Mouse (Mus musculus) heart, embryonic 16.5 days (tissue): Measurements from ENCODE around the gene Pax8. TPM values are rescaled to one million over a fixed set of nuclear protein-coding genes. Genes with fewer than 3 reads are reported as not detected.

ENCODE experiments used
- ATAC-seq: fragments of 200-750 bp; cut with Nextera tagmentation; replicated peaks from 2 replicates; pipeline ENCODE4 v1.8.0; 2017; ENCODE audit warnings: moderate number of reproducible peaks; ENCODE audit not compliant: insufficient read depth, low FRiP score; ENCODE audit errors: extremely low read depth
- H3K27ac ChIP-seq: fragments of 300-500 bp; sonication (generic); 2 replicates; pipeline ENCODE4 v1.5.1; 2014; ENCODE audit warnings: mild to moderate bottlenecking, low read length, control low read depth, moderate library complexity
- H3K27me3 ChIP-seq: fragments of 300-500 bp; sonication (generic); 2 replicates; pipeline ENCODE4 v1.6.1; 2014; ENCODE audit warnings: low read length, mixed read lengths; ENCODE audit not compliant: control insufficient read depth, insufficient read depth
- H3K36me3 ChIP-seq: fragments of 300-500 bp; sonication (generic); 2 replicates; pipeline ENCODE4 v1.6.1; 2014; ENCODE audit not compliant: control insufficient read depth, insufficient read depth
- H3K4me1 ChIP-seq: fragments of 300-500 bp; sonication (generic); 2 replicates; pipeline ENCODE4 v1.6.1; 2014; ENCODE audit warnings: low read length, mixed read lengths; ENCODE audit not compliant: control insufficient read depth, insufficient read depth
- H3K4me2 ChIP-seq: fragments of 300-500 bp; sonication (generic); 2 replicates; pipeline ENCODE4 v1.6.1; 2014; ENCODE audit warnings: low read depth, mild to moderate bottlenecking, control low read depth, low read length
- H3K4me3 ChIP-seq: fragments of 300-500 bp; sonication (generic); 2 replicates; pipeline ENCODE4 v1.5.1; 2014; ENCODE audit warnings: mild to moderate bottlenecking, control low read depth, low read length
- H3K9ac ChIP-seq: fragments of 300-500 bp; sonication (generic); 2 replicates; pipeline ENCODE4 v1.6.1; 2014; ENCODE audit warnings: low read length, control low read depth
- H3K9me3 ChIP-seq: fragments of 300-500 bp; sonication (generic); replicated peaks from 2 replicates; pipeline ENCODE4 v1.6.1; 2016; ENCODE audit warnings: low read length; ENCODE audit not compliant: control insufficient read depth
- WGBS: fragments of 180-500 bp; shearing (Covaris S2); extraction: QIAGEN DNeasy Blood & Tissue Kit; methylation state at CpG from one replicate; pipeline ENCODE4 v1.1.7; 2014; 5-methylcytosine and 5-hydroxymethylcytosine counted together
- polyA plus RNA-seq: library from polyadenylated mRNA; unstranded; fragments of >200 nt; fragmentation: Nextera tagmentation; extraction: Ambion mirVana; gene quantifications from 2 replicates; pipeline ENCODE4 v1.2.1, GENCODE M21; 2015

Pax8 gene
- polyA plus RNA-seq, 1 experiment from 2014 or later = not detected

GRCm38 (mm10) chr2:24472677-24473076, 2.7 kb downstream of the Pax8 start:
- Histone ChIP-seq H3K4me2 (no peak overlapping the region), H3K27me3 (peaks cover 56% of the 10 kb centered on the region), H3K9ac (no peak overlapping the region), H3K4me3 (no peak overlapping the region), H3K27ac (no peak overlapping the region), H3K36me3 (no peaks in the 10 kb centered on the region), H3K4me1 (peaks cover 4% of the 10 kb centered on the region; the same call in 1 of the 2 replicates), H3K9me3 (no peaks in the 10 kb centered on the region)
- WGBS = 5% methylated on average over 11 of the region's 11 CpGs
- ATAC-seq = no peak

- Histone ChIP-seq H3K4me1 (peaks cover 4% of the 10 kb centered on the region; the same call in 1 of the 2 replicates), H3K9me3 (no peaks in the 10 kb centered on the region), H3K27ac (no peak overlapping the region), H3K9ac (no peak overlapping the region), H3K4me2 (no peak overlapping the region), H3K4me3 (no peak overlapping the region), H3K36me3 (no peaks in the 10 kb centered on the region), H3K27me3 (peaks cover 55% of the 10 kb centered on the region)
- WGBS = 8% methylated on average over 7 of the region's 7 CpGs
- no peak for ATAC-seq
These were observed 3.3 kb downstream of the Pax8 start for GRCm38 (mm10) chr2:24472111-24472510.

- Histone ChIP-seq H3K27ac (no peak overlapping the region), H3K9me3 (no peaks in the 10 kb centered on the region), H3K36me3 (no peaks in the 10 kb centered on the region), H3K9ac (no peak overlapping the region), H3K4me2 (no peak overlapping the region), H3K27me3 (peaks cover 33% of the 10 kb centered on the region), H3K4me1 (peaks cover 2% of the 10 kb centered on the region; the same call in 1 of the 2 replicates), H3K4me3 (no peak overlapping the region)
- WGBS = 63% methylated on average over 4 of the region's 4 CpGs
- ATAC-seq = no peak
These were observed 6.3 kb downstream of the Pax8 start for GRCm38 (mm10) chr2:24469102-24469501.

DNA sequence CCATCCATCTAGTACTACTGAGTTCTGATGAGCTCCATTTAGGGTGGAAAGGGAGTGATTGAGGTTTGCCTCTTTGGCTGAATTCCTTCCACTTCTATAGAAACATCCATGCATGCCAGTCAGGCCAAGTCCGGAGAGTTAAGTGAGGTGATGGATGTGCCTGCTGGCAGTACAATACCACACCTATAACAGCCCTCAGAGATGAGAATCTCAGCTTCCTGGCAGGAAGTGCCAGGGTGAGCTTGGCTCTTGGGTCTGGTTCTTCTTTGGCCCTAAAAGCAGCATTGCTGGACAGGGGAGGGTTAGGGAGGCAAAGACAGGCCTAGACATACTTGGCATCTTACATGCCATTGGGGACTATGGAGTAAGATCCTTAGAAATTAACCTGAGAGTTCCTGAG, 7.0 kb downstream of the Pax8 start:
- Histone ChIP-seq H3K4me2 (no peak overlapping the region), H3K9ac (no peak overlapping the region), H3K9me3 (no peaks in the 10 kb centered on the region), H3K36me3 (no peaks in the 10 kb centered on the region), H3K4me3 (no peak overlapping the region), H3K27me3 (peaks cover 27% of the 10 kb centered on the region), H3K27ac (no peak overlapping the region), H3K4me1 (no peaks in the 10 kb centered on the region)
- ATAC-seq = no peak
- 62% methylated on average over 1 of the region's 1 CpGs for WGBS

GRCm38 (mm10) chr2:24467156-24467555, 8.2 kb downstream of the Pax8 start:
- Histone ChIP-seq H3K27ac (no peak overlapping the region), H3K9me3 (no peaks in the 10 kb centered on the region), H3K27me3 (peaks cover 17% of the 10 kb centered on the region), H3K4me2 (no peak overlapping the region), H3K9ac (no peak overlapping the region), H3K4me1 (no peaks in the 10 kb centered on the region), H3K4me3 (no peak overlapping the region), H3K36me3 (no peaks in the 10 kb centered on the region)
- no peak for ATAC-seq
- WGBS = 3% methylated on average over 1 of the region's 1 CpGs

DNA sequence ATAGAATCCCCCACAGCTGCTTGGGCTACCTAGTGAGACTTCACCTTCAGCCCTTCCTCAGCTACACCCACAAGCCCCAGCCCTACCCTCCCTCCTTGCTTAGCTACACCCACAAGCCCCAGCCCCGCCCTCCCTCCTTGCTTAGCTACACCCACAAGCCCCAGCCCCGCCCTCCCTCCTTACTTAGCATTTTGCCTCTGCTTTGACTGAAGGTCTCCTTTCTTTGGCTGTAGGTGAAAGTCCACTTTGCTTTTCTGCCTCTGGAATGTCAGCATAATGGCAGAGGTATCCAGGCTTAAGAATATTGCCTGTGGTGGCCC, 14.6 kb downstream of the Pax8 start:
- 17% methylated on average over 1 of the region's 2 CpGs for WGBS
- Histone ChIP-seq H3K9ac (no peak overlapping the region), H3K4me3 (no peak overlapping the region), H3K36me3 (no peaks in the 10 kb centered on the region), H3K27me3 (0 out of 2 replicates have a peak, but pooled peaks cover 5% of the 10 kb centered on the region), H3K27ac (no peak overlapping the region), H3K4me2 (no peak overlapping the region), H3K4me1 (no peaks in the 10 kb centered on the region; the same call in 1 of the 2 replicates), H3K9me3 (no peaks in the 10 kb centered on the region)
- ATAC-seq = no peak

DNA sequence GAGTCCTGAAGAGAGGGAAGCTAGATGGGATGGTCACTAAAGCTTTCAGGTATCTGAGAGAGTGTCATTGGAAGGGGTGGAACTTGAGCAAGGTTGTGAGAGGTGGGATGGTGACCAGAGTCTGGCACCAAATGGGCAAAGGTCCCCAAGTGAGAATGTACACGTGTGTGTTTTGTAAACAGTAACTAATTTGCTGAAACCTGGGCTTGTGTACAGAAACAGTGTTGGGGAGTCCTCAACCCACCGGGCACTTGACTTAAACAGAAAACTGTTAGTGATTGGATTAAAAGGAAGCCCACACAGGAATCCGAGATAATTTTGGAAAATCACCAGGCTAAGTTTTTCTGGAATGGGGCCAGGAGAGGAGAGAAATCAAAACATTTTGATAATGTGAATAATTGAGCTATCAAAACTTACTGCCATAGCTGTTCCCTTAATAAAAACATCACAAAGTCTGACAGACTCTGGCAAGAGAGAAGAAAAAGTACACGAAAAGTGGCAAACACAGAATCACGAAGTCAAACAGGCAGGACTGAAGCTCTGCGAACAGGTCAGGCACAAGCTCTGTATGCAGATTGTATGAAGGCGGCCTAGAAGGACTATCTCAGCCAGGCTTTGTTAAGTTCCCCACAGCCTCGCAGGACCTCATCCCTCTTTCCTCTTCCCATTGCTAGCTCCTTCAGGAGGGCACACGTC, 15.1 kb downstream of the Pax8 start:
- no peak for ATAC-seq
- WGBS = 25% methylated on average over 9 of the region's 9 CpGs
- 0 out of 2 replicates have a peak, but pooled peaks cover 5% of the 10 kb centered on the region for H3K27me3 ChIP-seq

GRCm38 (mm10) chr2:24456841-24457240, 18.6 kb downstream of the Pax8 start:
- no peak for ATAC-seq
- Histone ChIP-seq H3K4me3 (no peak overlapping the region), H3K9ac (no peak overlapping the region), H3K27ac (no peak overlapping the region), H3K4me2 (no peak overlapping the region), H3K4me1 (no peaks in the 10 kb centered on the region; the same call in 1 of the 2 replicates), H3K9me3 (no peaks in the 10 kb centered on the region), H3K27me3 (no peaks in the 10 kb centered on the region), H3K36me3 (no peaks in the 10 kb centered on the region)
- 75% methylated on average over 4 of the region's 4 CpGs for WGBS

More for the DNA sequence above, 15.1 kb downstream of the Pax8 start:
- H3K4me2 ChIP-seq = no peak overlapping the region
- no peaks in the 10 kb centered on the region for H3K36me3 ChIP-seq
- no peaks in the 10 kb centered on the region; the same call in 1 of the 2 replicates for H3K4me1 ChIP-seq
- H3K27ac ChIP-seq = no peak overlapping the region
- H3K9ac ChIP-seq = no peak overlapping the region
- no peaks in the 10 kb centered on the region for H3K9me3 ChIP-seq
- H3K4me3 ChIP-seq = no peak overlapping the region

GRCm38 (mm10) chr2:24455057-24455855, 20.1 kb downstream of the Pax8 start:
- no peak overlapping the region for H3K4me3 ChIP-seq
- WGBS = 41% methylated on average over 6 of the region's 6 CpGs
- no peaks in the 10 kb centered on the region for H3K4me1 ChIP-seq
- no peaks in the 10 kb centered on the region for H3K27me3 ChIP-seq
- ATAC-seq = no peak
- H3K36me3 ChIP-seq = no peaks in the 10 kb centered on the region
- no peaks in the 10 kb centered on the region for H3K9me3 ChIP-seq
- no peak overlapping the region for H3K9ac ChIP-seq
- no peak overlapping the region for H3K27ac ChIP-seq
- no peak overlapping the region for H3K4me2 ChIP-seq
